Mouse (Mus musculus): Measurements from ENCODE around the gene Coro2a.
A peak's percentile ranks its signal among the peaks of the same experiment; 100 is the strongest.
"Not testable (repeated sequence)": the region's sequence is repeated elsewhere in the genome, so short reads cannot be mapped to it uniquely, and the experiment has no call there.

The Coro2a gene

GRCm38 (mm10) chr4:46611181-46611580, 9.2 kb upstream of the Coro2a start:
- DNase-seq, result peak; percentile 91

GRCm38 (mm10) chr4:46607601-46608000, 5.6 kb upstream of the Coro2a start:
- DNase-seq, result no peak

GRCm38 (mm10) chr4:46605451-46605850, 3.4 kb upstream of the Coro2a start:
- no peak for DNase-seq

- DNase-seq, result no peak
These were observed 702 bp upstream of the Coro2a start for GRCm38 (mm10) chr4:46602704-46603103.

GRCm38 (mm10) chr4:46601258-46601843, 651 bp downstream of the Coro2a start:
- peak; percentile 43 for DNase-seq

- peak; percentile 2 for DNase-seq
These were observed 1.3 kb downstream of the Coro2a start for GRCm38 (mm10) chr4:46600473-46601257.

GRCm38 (mm10) chr4:46599609-46600008, 2.4 kb downstream of the Coro2a start:
- DNase-seq, result not testable (repeated sequence)

- DNase-seq, result peak; percentile 8
These were observed 3.0 kb downstream of the Coro2a start for GRCm38 (mm10) chr4:46598981-46599380.

- DNase-seq, result peak; percentile 5
These were observed 3.9 kb downstream of the Coro2a start for GRCm38 (mm10) chr4:46598111-46598510.

GRCm38 (mm10) chr4:46597286-46597961, 4.6 kb downstream of the Coro2a start:
- DNase-seq, result peak; percentile 3

GRCm38 (mm10) chr4:46596398-46596797, 5.6 kb downstream of the Coro2a start:
- peak; percentile 4 for DNase-seq

GRCm38 (mm10) chr4:46594131-46594530, 7.9 kb downstream of the Coro2a start:
- DNase-seq, result no peak

GRCm38 (mm10) chr4:46593472-46593871, 8.5 kb downstream of the Coro2a start:
- DNase-seq, result no peak

- DNase-seq, result peak; percentile 44
These were observed 10.0 kb downstream of the Coro2a start for GRCm38 (mm10) chr4:46591833-46592520.

- no peak for DNase-seq
These were observed 11.2 kb downstream of the Coro2a start for GRCm38 (mm10) chr4:46590810-46591209.

GRCm38 (mm10) chr4:46589946-46590684, 11.9 kb downstream of the Coro2a start:
- DNase-seq, result no peak

GRCm38 (mm10) chr4:46589151-46589550, 12.9 kb downstream of the Coro2a start:
- DNase-seq, result no peak

- peak; percentile 1 for DNase-seq
These were observed 15.5 kb downstream of the Coro2a start for GRCm38 (mm10) chr4:46586473-46586872.

GRCm38 (mm10) chr4:46585811-46586190, 16.2 kb downstream of the Coro2a start:
- peak; percentile 10 for DNase-seq

GRCm38 (mm10) chr4:46585041-46585810, 16.8 kb downstream of the Coro2a start:
- DNase-seq, result no peak

GRCm38 (mm10) chr4:46584536-46584935, 17.5 kb downstream of the Coro2a start:
- not testable (repeated sequence) for DNase-seq

GRCm38 (mm10) chr4:46584084-46584483, 17.9 kb downstream of the Coro2a start:
- DNase-seq, result not testable (repeated sequence)

Measured in kidney, postnatal 10 days (tissue).